Mouse (Mus musculus): ENCODE results near the gene Krtap19-2.

GRCm38 (mm10) chr16:88884989-88885388 is 10.9 kb upstream of the Krtap19-2 start, which contains the start of gene Krtap19-4:
- TF ChIP-seq ZMIZ1 (IDR thresholded peaks at IDR 0.05; ENCODE audit: low read depth, low read length): no peak
- TF ChIP-seq ZNF384 (IDR thresholded peaks at IDR 0.05; ENCODE audit: low read depth, low read length): no peak
- TF ChIP-seq POLR2A (IDR thresholded peaks at IDR 0.05; ENCODE audit: control insufficient read depth in 1 of 2, insufficient read depth in 1 of 2, low read depth in 1 of 2, low read length in 2 of 2, poor library complexity in 1 of 2): no peak
- no peak for TF ChIP-seq POLR2AphosphoS5 (IDR thresholded peaks at IDR 0.05; ENCODE audit: borderline replicate concordance, low read depth, low read length)
- TF ChIP-seq EP300 (IDR thresholded peaks at IDR 0.05; ENCODE audit: low read depth in 1 of 2, low read length in 2 of 2): no peak
- TF ChIP-seq CTCF (IDR thresholded peaks at IDR 0.05 in 2 of 3, conservative IDR thresholded peaks at IDR 0.05 in 1 of 3; ENCODE audit: control insufficient read depth in 1 of 3, insufficient read depth in 1 of 3, low read depth in 2 of 3, low read length in 3 of 3, poor library complexity in 1 of 3, severe bottlenecking in 1 of 3): no peak
- no peak for TF ChIP-seq HCFC1 (IDR thresholded peaks at IDR 0.05; ENCODE audit: low read depth, low read length)
- no peak for TF ChIP-seq CHD2 (IDR thresholded peaks at IDR 0.05; ENCODE audit: low read length)
- no peak for TF ChIP-seq SMC3 (IDR thresholded peaks at IDR 0.05; ENCODE audit: low read depth, low read length)
- TF ChIP-seq TAL1 (IDR thresholded peaks at IDR 0.05; ENCODE audit: low read length): no peak
- no peak for TF ChIP-seq TCF12 (IDR thresholded peaks at IDR 0.05; ENCODE audit: low read depth, low read length)
- no peak for TF ChIP-seq MYC (IDR thresholded peaks at IDR 0.05; ENCODE audit: low read depth, low read length)
- TF ChIP-seq MAFK (IDR thresholded peaks at IDR 0.05; ENCODE audit: borderline replicate concordance, low read depth, low read length): no peak
- no peak for TF ChIP-seq SIN3A (IDR thresholded peaks at IDR 0.05; ENCODE audit: low read length)
